21 mouse cellular contexts compared by ENCODE assay signal in genomic region chr12:21326325-21326724, GRCm38 (mm10). TPM values are rescaled to one million over a fixed set of nuclear protein-coding genes. Genes with fewer than 3 reads are reported as not detected.
DNase-seq lines count a peak whose midpoint lies in the region; ATAC-seq and TF ChIP-seq lines count a peak whose summit lies in the region.
"Had no signal": no experiment of that assay in that cellular context is flagged by ENCODE, and none has a peak within 500 bp of the region (broad histone marks: within the 10 kb centered on the region; RNA-seq: fewer than 3 reads in every experiment).

No protein-coding gene starts in this region.

- H3K9ac ChIP-seq in lung, postnatal 0 days (replicated peaks; ENCODE audit: low read depth), result no peak overlapping the region
- H3K9ac ChIP-seq: embryonic facial prominence, embryonic 12.5 days; forebrain, embryonic 15.5 days; heart, embryonic 12.5 days; hindbrain, embryonic 15.5 days had no signal

- no peak for TF ChIP-seq EP300 in lung, postnatal 0 days (IDR thresholded peaks at IDR 0.05)

- H3K27me3 ChIP-seq in lung, postnatal 0 days (replicated peaks; ENCODE audit: insufficient read depth, low read length), result no peaks in the 10 kb centered on the region
- H3K27me3 ChIP-seq: CH12.LX; embryonic facial prominence, embryonic 12.5 days; forebrain, embryonic 15.5 days; heart, embryonic 12.5 days; hindbrain, embryonic 15.5 days; Patski had no signal

- 70% methylated on average over 3 of the region's 3 CpGs for WGBS in lung, postnatal 0 days

- no peak overlapping the region for H3K4me2 ChIP-seq in lung, postnatal 0 days (replicated peaks; ENCODE audit: low read depth, low read length)
- H3K4me2 ChIP-seq: embryonic facial prominence, embryonic 12.5 days; forebrain, embryonic 15.5 days; heart, embryonic 12.5 days; hindbrain, embryonic 15.5 days had no signal

- TF ChIP-seq CTCF in lung, postnatal 0 days (IDR thresholded peaks at IDR 0.05), result no peak

- no peak overlapping the region for H3K4me3 ChIP-seq in lung, postnatal 0 days (ENCODE audit: low read depth, low read length)
- H3K4me3 ChIP-seq: embryonic facial prominence, embryonic 12.5 days; forebrain, embryonic 15.5 days; heart, embryonic 12.5 days; hindbrain, embryonic 15.5 days had no signal

- peaks cover 11% of the 10 kb centered on the region for H3K36me3 ChIP-seq in lung, postnatal 0 days (ENCODE audit: insufficient read depth, low read length)

- no peaks in the 10 kb centered on the region for H3K4me1 ChIP-seq in lung, postnatal 0 days (ENCODE audit: insufficient read depth, low read depth, low read length)
- H3K4me1 ChIP-seq: embryonic facial prominence, embryonic 12.5 days; forebrain, embryonic 15.5 days; hindbrain, embryonic 15.5 days had no signal

- DNase-seq in adrenal gland, postnatal 14 days, result peak; percentile 64
- no peak for DNase-seq in adrenal gland, postnatal 4 days (ENCODE audit: low spot score in 2 of 2)
- DNase-seq in heart, adult 11 months, result peak; percentile 93
- no peak for DNase-seq in heart, postnatal 10 days
- DNase-seq in lung, postnatal 0 days (ENCODE audit: low spot score), result no peak
- no peak for DNase-seq in lung, postnatal 14 days
- no peak for DNase-seq in thymus, postnatal 0 days (ENCODE audit: low spot score)
- DNase-seq: cerebellum, adult 11-12 months; cerebellum, adult 9-10 months; cerebellum, postnatal 25 days; heart, adult 18-20 months; heart, postnatal 36 days; kidney, adult 2 months had no signal

- intact Hi-C loops in heart, postnatal 10 days (cut with DNase I), result no loop called here

- ATAC-seq in lung, postnatal 0 days, result peak; percentile 23; the same call in 1 of the 2 replicates
- ATAC-seq: activated CD4-positive, CD25-positive, alpha-beta regulatory T cell, adult 4 months; forebrain, embryonic 15.5 days; intestine, embryonic 16.5 days; Patski had no signal

- no peaks in the 10 kb centered on the region for H3K9me3 ChIP-seq in lung, postnatal 0 days (ENCODE audit: low read length)
- H3K9me3 ChIP-seq: embryonic facial prominence, embryonic 12.5 days; forebrain, embryonic 15.5 days; heart, embryonic 12.5 days; hindbrain, embryonic 15.5 days had no signal

- H3K27ac ChIP-seq in lung, postnatal 0 days (ENCODE audit: low read length), result no peak overlapping the region
- H3K27ac ChIP-seq: embryonic facial prominence, embryonic 12.5 days; forebrain, embryonic 15.5 days; hindbrain, embryonic 15.5 days had no signal

RNA-seq across cellular contexts. Expression of gene Iah1, which starts 10.1 kb away (rescaled TPM):
- total RNA-seq in adrenal gland, postnatal 14 days (2021), result 73.4 and 79.7 TPM in 2 replicates
- total RNA-seq in adrenal gland, postnatal 4 days (2021), result 10 to 100 TPM; 59.1 to 61.7 TPM
- total RNA-seq in heart, postnatal 10 days (2021), result 10 to 100 TPM; 26.7 to 28.0 TPM
- 111 and 112 TPM in 2 replicates for polyA plus RNA-seq in lung, postnatal 0 days (2015; fragmentation: Nextera tagmentation; extraction: Ambion mirVana)
- 73.0 and 74.7 TPM in 2 replicates for polyA plus RNA-seq in thymus, postnatal 0 days (2015; fragmentation: Nextera tagmentation; extraction: Ambion mirVana)

RNA-seq across cellular contexts. Expression of gene Itgb1bp1, which starts 40.2 kb away (rescaled TPM):
- 70.1 and 70.4 TPM in 2 replicates for total RNA-seq in adrenal gland, postnatal 14 days (2021)
- total RNA-seq in adrenal gland, postnatal 4 days (2021), result 10 to 100 TPM; 53.9 to 57.4 TPM
- 10 to 100 TPM; 39.6 to 42.4 TPM for total RNA-seq in heart, postnatal 10 days (2021)
- 65.5 and 67.6 TPM in 2 replicates for polyA plus RNA-seq in lung, postnatal 0 days (2015; fragmentation: Nextera tagmentation; extraction: Ambion mirVana)
- polyA plus RNA-seq in thymus, postnatal 0 days (2015; fragmentation: Nextera tagmentation; extraction: Ambion mirVana), result 98.1 and 104 TPM in 2 replicates

RNA-seq across cellular contexts. Expression of gene Cpsf3, which starts 41.1 kb away (rescaled TPM):
- total RNA-seq in adrenal gland, postnatal 14 days (2021), result 63.3 and 77.7 TPM in 2 replicates
- 10 to 100 TPM; 84.3 to 88.2 TPM for total RNA-seq in adrenal gland, postnatal 4 days (2021)
- total RNA-seq in heart, postnatal 10 days (2021), result 10 to 100 TPM; 42.9 to 46.0 TPM
- polyA plus RNA-seq in lung, postnatal 0 days (2015; fragmentation: Nextera tagmentation; extraction: Ambion mirVana), result 65.4 and 69.7 TPM in 2 replicates
- polyA plus RNA-seq in thymus, postnatal 0 days (2015; fragmentation: Nextera tagmentation; extraction: Ambion mirVana), result 88.9 and 92.4 TPM in 2 replicates

RNA-seq across cellular contexts. Expression of gene Adam17, which starts 47.1 kb away (rescaled TPM):
- total RNA-seq in adrenal gland, postnatal 14 days (2021), result 42.2 and 53.2 TPM in 2 replicates
- total RNA-seq in adrenal gland, postnatal 4 days (2021), result 10 to 100 TPM; 48.9 to 57.0 TPM
- total RNA-seq in heart, postnatal 10 days (2021), result 10 to 100 TPM; 49.9 to 59.8 TPM
- 34.4 and 38.7 TPM in 2 replicates for polyA plus RNA-seq in lung, postnatal 0 days (2015; fragmentation: Nextera tagmentation; extraction: Ambion mirVana)
- 34.1 and 37.4 TPM in 2 replicates for polyA plus RNA-seq in thymus, postnatal 0 days (2015; fragmentation: Nextera tagmentation; extraction: Ambion mirVana)

Comparison
In these comparisons a context has a peak if more than half of its experiments do, and no peak if none do; other contexts are left out.
1. DNase-seq: peak in adrenal gland, postnatal 14 days (single experiment) and heart, adult 11 months (single experiment); none in adrenal gland, postnatal 4 days (0 of 2), heart, postnatal 10 days (0 of 2), lung, postnatal 0 days (single experiment), lung, postnatal 14 days (single experiment) and thymus, postnatal 0 days (single experiment).